Mouse (Mus musculus): Measurements from ENCODE around the gene Fat1.
"Not testable (repeated sequence)": the region's sequence is repeated elsewhere in the genome, so short reads cannot be mapped to it uniquely, and the experiment has no call there.

The Fat1 gene

GRCm38 (mm10) chr8:45064197-45064869, 129.1 kb downstream of the Fat1 start:
- no peak for DNase-seq (ENCODE audit: low read depth, low spot score)

- DNase-seq (ENCODE audit: low read depth, low spot score) = not testable (repeated sequence)
These were observed 130.1 kb downstream of the Fat1 start for GRCm38 (mm10) chr8:45065391-45065790.

GRCm38 (mm10) chr8:45068759-45069386, 133.6 kb downstream of the Fat1 start, which contains the start of gene Mtnr1a:
Gene Mtnr1a, plus strand, starts transcription at chr8:45069137.
- peak; percentile 89 for DNase-seq (ENCODE audit: low read depth, low spot score)

- no peak for DNase-seq (ENCODE audit: low read depth, low spot score)
These were observed 135.7 kb downstream of the Fat1 start for GRCm38 (mm10) chr8:45070949-45071348.

- DNase-seq (ENCODE audit: low read depth, low spot score) = no peak
These were observed 145.6 kb downstream of the Fat1 start for GRCm38 (mm10) chr8:45080850-45081249.

- DNase-seq (ENCODE audit: low read depth, low spot score) = no peak
These were observed 158.4 kb downstream of the Fat1 start for GRCm38 (mm10) chr8:45093599-45093998.
